ENCODE assay signal across 13 mouse cellular contexts in genomic region chr14:28155706-28156105, GRCm38 (mm10).
DNase-seq lines count a peak whose midpoint lies in the region; ATAC-seq lines count a peak whose summit lies in the region.
"Had no signal": no experiment of that assay in that cellular context is flagged by ENCODE, and none has a peak within 500 bp of the region (broad histone marks: within the 10 kb centered on the region; RNA-seq: fewer than 3 reads in every experiment).

No protein-coding gene starts in this region.

- intact Hi-C loops in left cerebral cortex, postnatal 14 days (cut with DNase I), result no loop called here

- H3K4me2 ChIP-seq in embryonic facial prominence, embryonic 14.5 days (ENCODE audit: low read depth, low read length), result no peak overlapping the region
- no peak overlapping the region for H3K4me2 ChIP-seq in hindbrain, embryonic 14.5 days (replicated peaks)
- H3K4me2 ChIP-seq: midbrain, embryonic 15.5 days had no signal

- no peak overlapping the region for H3K27ac ChIP-seq in embryonic facial prominence, embryonic 14.5 days (replicated peaks; ENCODE audit: low read depth, low read length)
- H3K27ac ChIP-seq in embryonic facial prominence, embryonic 10.5 days (replicated peaks), result no peak overlapping the region
- no peak overlapping the region for H3K27ac ChIP-seq in hindbrain, embryonic 14.5 days
- H3K27ac ChIP-seq: hindbrain, embryonic 10.5 days; kidney, postnatal 0 days; left cerebral cortex, adult 2 months; midbrain, embryonic 15.5 days had no signal

- no peaks in the 10 kb centered on the region for H3K4me1 ChIP-seq in embryonic facial prominence, embryonic 14.5 days (ENCODE audit: control insufficient read depth, insufficient read depth, low read length)
- H3K4me1 ChIP-seq in embryonic facial prominence, embryonic 10.5 days, result no peaks in the 10 kb centered on the region
- H3K4me1 ChIP-seq in hindbrain, embryonic 14.5 days (replicated peaks; ENCODE audit: control insufficient read depth, insufficient read depth, low read length), result no peaks in the 10 kb centered on the region
- H3K4me1 ChIP-seq: hindbrain, embryonic 10.5 days; midbrain, embryonic 15.5 days had no signal

- ATAC-seq in embryonic facial prominence, embryonic 14.5 days (ENCODE audit: low read depth), result no peak
- ATAC-seq in erythroblast, adult 5-6 weeks (replicated peaks; ENCODE audit: low FRiP score, poor library complexity, severe bottlenecking), result no peak
- no peak for ATAC-seq in hindbrain, embryonic 14.5 days (ENCODE audit: low FRiP score)
- ATAC-seq: liver, postnatal 0 days; midbrain, embryonic 15.5 days had no signal

- 73% methylated on average over 4 of the region's 4 CpGs for WGBS in embryonic facial prominence, embryonic 14.5 days
- 88% methylated on average over 4 of the region's 4 CpGs for WGBS in embryonic facial prominence, embryonic 10.5 days
- 88% methylated on average over 4 of the region's 4 CpGs for WGBS in hindbrain, embryonic 14.5 days

- no peak overlapping the region for H3K9ac ChIP-seq in embryonic facial prominence, embryonic 14.5 days (ENCODE audit: low read depth, low read length)
- H3K9ac ChIP-seq in hindbrain, embryonic 14.5 days, result no peak overlapping the region
- H3K9ac ChIP-seq: liver, postnatal 0 days; midbrain, embryonic 15.5 days had no signal

- H3K27me3 ChIP-seq in embryonic facial prominence, embryonic 14.5 days (replicated peaks; ENCODE audit: control insufficient read depth, insufficient read depth, low read length), result no peaks in the 10 kb centered on the region
- no peaks in the 10 kb centered on the region for H3K27me3 ChIP-seq in embryonic facial prominence, embryonic 10.5 days (replicated peaks; ENCODE audit: low read depth, poor library complexity, severe bottlenecking)
- H3K27me3 ChIP-seq in hindbrain, embryonic 14.5 days (ENCODE audit: control insufficient read depth, insufficient read depth, low read length), result no peaks in the 10 kb centered on the region
- H3K27me3 ChIP-seq: midbrain, embryonic 15.5 days had no signal

- DNase-seq in embryonic facial prominence, embryonic 14.5 days (ENCODE audit: low spot score), result peak; percentile 40
- DNase-seq in embryonic facial prominence, embryonic 10.5 days (ENCODE audit: low spot score), result no peak
- peak; percentile 15 to 35 for DNase-seq in left cerebral cortex, postnatal 14 days (ENCODE audit: low spot score in 2 of 2)
- DNase-seq in left cerebral cortex, adult 8-10 months (ENCODE audit: low spot score in 2 of 2), result no peak
- peak; percentile 9 for DNase-seq in adrenal gland, adult 8-10 months
- peak; percentile 24 for DNase-seq in gonadal fat pad, adult 2 months (ENCODE audit: low read depth)
- no peak for DNase-seq in hindbrain, embryonic 14.5 days (ENCODE audit: low spot score)
- DNase-seq: liver, postnatal 0 days had no signal

- no peaks in the 10 kb centered on the region for H3K9me3 ChIP-seq in embryonic facial prominence, embryonic 14.5 days (ENCODE audit: control insufficient read depth, low read length)
- no peaks in the 10 kb centered on the region for H3K9me3 ChIP-seq in embryonic facial prominence, embryonic 10.5 days
- H3K9me3 ChIP-seq in hindbrain, embryonic 14.5 days (ENCODE audit: control insufficient read depth, low read length), result no peaks in the 10 kb centered on the region
- H3K9me3 ChIP-seq: hindbrain, embryonic 10.5 days; midbrain, embryonic 15.5 days had no signal

- H3K4me3 ChIP-seq in embryonic facial prominence, embryonic 14.5 days (ENCODE audit: low read depth, low read length), result no peak overlapping the region
- no peak overlapping the region for H3K4me3 ChIP-seq in embryonic facial prominence, embryonic 10.5 days
- no peak overlapping the region for H3K4me3 ChIP-seq in hindbrain, embryonic 14.5 days (replicated peaks; ENCODE audit: low read length)
- H3K4me3 ChIP-seq: hindbrain, embryonic 10.5 days; left cerebral cortex, adult 2 months; midbrain, embryonic 15.5 days had no signal

- H3K36me3 ChIP-seq in embryonic facial prominence, embryonic 14.5 days (ENCODE audit: control insufficient read depth, insufficient read depth, low read length), result no peaks in the 10 kb centered on the region
- no peaks in the 10 kb centered on the region for H3K36me3 ChIP-seq in embryonic facial prominence, embryonic 10.5 days (replicated peaks)
- no peaks in the 10 kb centered on the region for H3K36me3 ChIP-seq in hindbrain, embryonic 14.5 days (replicated peaks; ENCODE audit: control insufficient read depth, insufficient read depth)
- H3K36me3 ChIP-seq: hindbrain, embryonic 10.5 days had no signal

Comparison
In these comparisons a context has a peak if more than half of its experiments do, and no peak if none do; other contexts are left out.
1. DNase-seq: peak in embryonic facial prominence, embryonic 14.5 days (single experiment), left cerebral cortex, postnatal 14 days (2 of 2), adrenal gland, adult 8-10 months (single experiment) and gonadal fat pad, adult 2 months (single experiment); none in embryonic facial prominence, embryonic 10.5 days (single experiment), left cerebral cortex, adult 8-10 months (0 of 2) and hindbrain, embryonic 14.5 days (single experiment).